ENCODE assay signal across 9 mouse cellular contexts in genomic region chr12:33424329-33424728, GRCm38 (mm10). TPM values are rescaled to one million over a fixed set of nuclear protein-coding genes. Genes with fewer than 3 reads are reported as not detected.
DNase-seq lines count a peak whose midpoint lies in the region; ATAC-seq and TF ChIP-seq lines count a peak whose summit lies in the region.
"Had no signal": no experiment of that assay in that cellular context is flagged by ENCODE, and none has a peak within 500 bp of the region (broad histone marks: within the 10 kb centered on the region; RNA-seq: fewer than 3 reads in every experiment).

No protein-coding gene starts in this region.

- no peaks in the 10 kb centered on the region for H3K9me3 ChIP-seq in heart, embryonic 10.5 days
- no peaks in the 10 kb centered on the region for H3K9me3 ChIP-seq in liver, embryonic 14.5 days (ENCODE audit: control insufficient read depth, low read length)

- peak; percentile 61 for TF ChIP-seq CTCF in liver, embryonic 14.5 days (IDR thresholded peaks at IDR 0.05; ENCODE audit: low read depth)

- no peak for TF ChIP-seq EP300 in liver, embryonic 14.5 days (IDR thresholded peaks at IDR 0.05; ENCODE audit: low read depth)

- peaks cover 5% of the 10 kb centered on the region; the same call in 1 of the 2 replicates for H3K27me3 ChIP-seq in heart, embryonic 10.5 days (ENCODE audit: insufficient read depth, poor library complexity, severe bottlenecking)
- no peaks in the 10 kb centered on the region; the same call in 1 of the 2 replicates for H3K27me3 ChIP-seq in liver, embryonic 14.5 days (ENCODE audit: control insufficient read depth, insufficient read depth, low read length)

- no peaks in the 10 kb centered on the region for H3K4me1 ChIP-seq in heart, embryonic 10.5 days
- no peaks in the 10 kb centered on the region for H3K4me1 ChIP-seq in liver, embryonic 14.5 days (replicated peaks; ENCODE audit: control insufficient read depth in 2 of 2, insufficient read depth in 2 of 2, low read length in 1 of 2)

- H3K4me3 ChIP-seq in heart, embryonic 10.5 days: no peak overlapping the region
- no peak overlapping the region for H3K4me3 ChIP-seq in liver, embryonic 14.5 days (ENCODE audit: insufficient read depth in 1 of 2, low read depth in 2 of 2, low read length in 2 of 2)

- no peaks in the 10 kb centered on the region for H3K36me3 ChIP-seq in heart, embryonic 10.5 days
- no peaks in the 10 kb centered on the region for H3K36me3 ChIP-seq in liver, embryonic 14.5 days (replicated peaks; ENCODE audit: control insufficient read depth, insufficient read depth, low read depth)

- no peak overlapping the region for H3K9ac ChIP-seq in liver, embryonic 14.5 days (replicated peaks)

- ATAC-seq in liver, embryonic 14.5 days (ENCODE audit: insufficient read depth): no peak

- DNase-seq in heart, postnatal 14 days: peak; percentile 6 to 34
- DNase-seq in heart, embryonic 10.5 days (ENCODE audit: low spot score): no peak
- peak; percentile 65 for DNase-seq in MN1 (ENCODE audit: low spot score)
- peak; percentile 52 for DNase-seq in embryo, embryonic 11 days
- DNase-seq in kidney, adult 9 months: peak; percentile 47
- no peak for DNase-seq in liver, embryonic 14.5 days (ENCODE audit: low read depth in 3 of 3, low spot score in 3 of 3)
- peak; percentile 61 for DNase-seq in retina, embryonic 14.5 days (ENCODE audit: low spot score)
- DNase-seq in spleen, adult 12 weeks (ENCODE audit: low spot score): no peak

- intact Hi-C loops in heart, postnatal 14 days (cut with DNase I): loop anchor here (1.0 to 10.0 kb wide), 2 partner anchors 35 to 510 kb away; no protein-coding TSS in a partner anchor

- WGBS in heart, embryonic 10.5 days: 31% methylated on average over 3 of the region's 3 CpGs
- 19% methylated on average over 3 of the region's 3 CpGs for WGBS in liver, embryonic 14.5 days (ENCODE audit: insufficient replicate concordance)

- H3K27ac ChIP-seq in heart, embryonic 10.5 days: no peak overlapping the region
- no peak overlapping the region for H3K27ac ChIP-seq in liver, embryonic 14.5 days

- no peak overlapping the region for H3K4me2 ChIP-seq in liver, embryonic 14.5 days (ENCODE audit: low read depth)

RNA-seq across cellular contexts. Expression of gene Twistnb, which starts 5.1 kb away (rescaled TPM):
- 1 to 10 TPM; 8.6 to 9.3 TPM for total RNA-seq in heart, postnatal 14 days (2021)
- polyA plus RNA-seq in heart, embryonic 10.5 days (2016; fragmentation: Nextera tagmentation; extraction: Ambion mirVana): 42.0 and 50.4 TPM in 2 replicates
- 2.2 and 4.0 TPM in 2 replicates for polyA plus RNA-seq in liver, embryonic 14.5 days (2012; rRNA removed)
- polyA plus RNA-seq in liver, embryonic 14.5 days (2014; fragmentation: Nextera tagmentation; extraction: Ambion mirVana): 34.3 and 37.1 TPM in 2 replicates

RNA-seq across cellular contexts. Expression of gene Efcab10, which starts 29.7 kb away (rescaled TPM):
- under 1 TPM in 1 of 2 experiments, not detected in 1; 0.45 TPM for total RNA-seq in heart, postnatal 14 days (2021)
- 0.34 TPM in 1 of 2 replicates, not detected in the other for polyA plus RNA-seq in heart, embryonic 10.5 days (2016; fragmentation: Nextera tagmentation; extraction: Ambion mirVana)
- polyA plus RNA-seq in liver, embryonic 14.5 days (2012; rRNA removed): not detected in 2 replicates
- polyA plus RNA-seq in liver, embryonic 14.5 days (2014; fragmentation: Nextera tagmentation; extraction: Ambion mirVana): not detected in 2 replicates
- polyA plus RNA-seq: liver, embryonic 16.5 days had no signal

Comparison
In these comparisons a context has a peak if more than half of its experiments do, and no peak if none do; other contexts are left out.
1. DNase-seq: peak in heart, postnatal 14 days (2 of 2), MN1 (single experiment), embryo, embryonic 11 days (single experiment), kidney, adult 9 months (single experiment) and retina, embryonic 14.5 days (single experiment); none in heart, embryonic 10.5 days (single experiment), liver, embryonic 14.5 days (0 of 3) and spleen, adult 12 weeks (single experiment).